Mouse (Mus musculus): Measurements from ENCODE around the gene Tmem56.

DNA sequence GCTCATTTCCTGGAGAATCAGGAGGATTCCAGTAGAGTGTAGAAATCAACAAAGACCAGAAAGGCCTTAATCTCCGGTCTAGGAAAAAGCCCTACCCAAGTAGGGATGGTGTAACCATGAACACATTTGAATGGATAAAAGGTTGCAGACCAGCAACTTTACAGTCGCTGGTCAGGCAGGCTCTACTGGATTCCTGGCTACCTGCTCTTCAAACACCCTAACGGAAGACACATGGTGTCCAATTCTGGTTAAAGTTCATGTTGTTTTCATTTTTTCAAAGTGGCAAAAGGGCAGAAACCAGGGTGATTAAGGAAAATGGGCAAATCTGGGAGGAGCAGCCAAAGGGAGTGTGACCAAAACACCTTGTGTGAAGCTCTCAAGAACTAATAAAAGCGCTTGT lies 5.9 kb downstream of the Tmem56 start:
- TF ChIP-seq EP300 (IDR thresholded peaks at IDR 0.05; ENCODE audit: low read depth): no peak
- no peak for TF ChIP-seq CTCF (IDR thresholded peaks at IDR 0.05; ENCODE audit: low read depth)

Data from liver, postnatal 0 days (tissue).